Mouse (Mus musculus): ENCODE data around the gene Prkar2b.

- TF ChIP-seq CTCF (conservative IDR thresholded peaks at IDR 0.05 in 1 of 2, IDR thresholded peaks at IDR 0.05 in 1 of 2; ENCODE audit: low read depth in 2 of 2, low read length in 2 of 2): no peak
- no peak for TF ChIP-seq UBTF (IDR thresholded peaks at IDR 0.05; ENCODE audit: low read depth, low read length)
- TF ChIP-seq CHD2 (IDR thresholded peaks at IDR 0.05; ENCODE audit: low read length): no peak
- no peak for TF ChIP-seq KAT2A (IDR thresholded peaks at IDR 0.05; ENCODE audit: insufficient replicate concordance, low read length)
- TF ChIP-seq POLR2A (IDR thresholded peaks at IDR 0.05; ENCODE audit: low read depth, low read length): no peak
- no peak for TF ChIP-seq MAZ (IDR thresholded peaks at IDR 0.05; ENCODE audit: low read depth, low read length)
- no peak for TF ChIP-seq USF2 (conservative IDR thresholded peaks at IDR 0.05; ENCODE audit: low read depth, low read length)
These were observed 48.1 kb upstream of the Prkar2b start for GRCm38 (mm10) chr12:32109201-32109600.
